Mouse (Mus musculus) hematopoietic stem cell, adult 5-6 weeks (primary cell): ENCODE measurements around the gene Neu1. TPM values are rescaled to one million over a fixed set of nuclear protein-coding genes. Genes with fewer than 3 reads are reported as not detected.

Experiments
- ATAC-seq, 2 experiments: fragments of 125-278 bp in 1 of 2; replicated peaks in 1 of 2; 2 replicates each; pipeline ENCODE4 v1.8.0; 2016 to 2017; ENCODE audit warnings: inconsistent platforms in 2 of 2, mild to moderate bottlenecking in 2 of 2, moderate number of reproducible peaks in 2 of 2, low read depth in 1 of 2, moderate TSS enrichment in 1 of 2; ENCODE audit not compliant: low FRiP score in 2 of 2, poor library complexity in 2 of 2, severe bottlenecking in 2 of 2, insufficient read depth in 1 of 2, low TSS enrichment in 1 of 2
- total RNA-seq: library from RNA; stranded (forward); fragments of 172-1452, 232-1000 nt; gene quantifications from 2 replicates; pipeline ENCODE4 v1.2.3, GENCODE M21; 2017

Gene Neu1
- total RNA-seq = 6.9 and 12.1 TPM in 2 replicates

- peak; percentile 89 to 98 for ATAC-seq
Observed at GRCm38 (mm10) chr17:34931061-34931734, at the start of gene Neu1. Gene Neu1 (plus strand): TSS chr17:34931253.

- ATAC-seq = no peak
Observed at GRCm38 (mm10) chr17:34881683-34882310, 49.3 kb upstream of the Neu1 start, which contains the start of gene Gm20547. Gene Gm20547 (minus strand): TSS chr17:34882042.

GRCm38 (mm10) chr17:34883332-34883731 is 47.7 kb upstream of the Neu1 start:
- ATAC-seq = peak; percentile 49 to 66; a peak in 2 of 4 replicates

- no peak for ATAC-seq
Observed at GRCm38 (mm10) chr17:34884704-34885103, 46.3 kb upstream of the Neu1 start.

- ATAC-seq = no peak
Observed at GRCm38 (mm10) chr17:34885615-34886014, 45.4 kb upstream of the Neu1 start.

GRCm38 (mm10) chr17:34887942-34888341 is 43.1 kb upstream of the Neu1 start:
- ATAC-seq = no peak

GRCm38 (mm10) chr17:34890074-34890743 is 40.8 kb upstream of the Neu1 start:
- no peak for ATAC-seq

GRCm38 (mm10) chr17:34891377-34891776 is 39.7 kb upstream of the Neu1 start:
- no peak for ATAC-seq

GRCm38 (mm10) chr17:34893072-34893824 is 37.8 kb upstream of the Neu1 start:
- ATAC-seq = no peak

- ATAC-seq = peak; percentile 59 to 62
Observed at GRCm38 (mm10) chr17:34894074-34894597, 36.9 kb upstream of the Neu1 start.

GRCm38 (mm10) chr17:34894801-34895530 is 36.1 kb upstream of the Neu1 start:
- no peak for ATAC-seq

GRCm38 (mm10) chr17:34895724-34896123 is 35.3 kb upstream of the Neu1 start:
- ATAC-seq = no peak

GRCm38 (mm10) chr17:34896366-34896765 is 34.7 kb upstream of the Neu1 start:
- no peak for ATAC-seq

- ATAC-seq = no peak
Observed at GRCm38 (mm10) chr17:34897373-34898159, 33.5 kb upstream of the Neu1 start.

GRCm38 (mm10) chr17:34898160-34898586 is 32.9 kb upstream of the Neu1 start, which contains the start of the genes C2 and Ehmt2:
Gene C2 (minus strand): TSS chr17:34898265.
Gene Ehmt2 (plus strand): TSS chr17:34898469.
- ATAC-seq = peak in 1 of 2 experiments; percentile 37; a peak in 2 of 4 replicates

- no peak for ATAC-seq
Observed at GRCm38 (mm10) chr17:34898706-34899052, 32.4 kb upstream of the Neu1 start.
